Comparison of ENCODE assay signal across 26 mouse cellular contexts in genomic region chr10:88783941-88784340, GRCm38 (mm10). TPM values are rescaled to one million over a fixed set of nuclear protein-coding genes. Genes with fewer than 3 reads are reported as not detected.
DNase-seq lines count a peak whose midpoint lies in the region; ATAC-seq and TF ChIP-seq lines count a peak whose summit lies in the region.
"Had no signal": no experiment of that assay in that cellular context is flagged by ENCODE, and none has a peak within 500 bp of the region (broad histone marks: within the 10 kb centered on the region; RNA-seq: fewer than 3 reads in every experiment).

No protein-coding gene starts in this region.

- no peaks in the 10 kb centered on the region for H3K9me3 ChIP-seq in liver, embryonic 12.5 days (replicated peaks)
- H3K9me3 ChIP-seq in kidney, postnatal 0 days (replicated peaks; ENCODE audit: low read length) = no peaks in the 10 kb centered on the region
- no peaks in the 10 kb centered on the region for H3K9me3 ChIP-seq in embryonic facial prominence, embryonic 10.5 days
- H3K9me3 ChIP-seq: hindbrain, embryonic 12.5 days; midbrain, embryonic 15.5 days; neural tube, embryonic 15.5 days had no signal

- H3K36me3 ChIP-seq in liver, adult 2 months (ENCODE audit: control insufficient read depth, insufficient read depth, low read length) = peaks cover 25% of the 10 kb centered on the region
- H3K36me3 ChIP-seq in liver, embryonic 12.5 days = peaks cover 81% of the 10 kb centered on the region
- peaks cover 3% of the 10 kb centered on the region for H3K36me3 ChIP-seq in kidney, adult 2 months (ENCODE audit: control insufficient read depth, insufficient read depth, low read length)
- peaks cover 19% of the 10 kb centered on the region; the same call in 1 of the 2 replicates for H3K36me3 ChIP-seq in kidney, postnatal 0 days (ENCODE audit: insufficient read depth, low read length)
- H3K36me3 ChIP-seq in embryonic facial prominence, embryonic 10.5 days (replicated peaks) = peaks cover 77% of the 10 kb centered on the region

- no peak for TF ChIP-seq CTCF in liver, adult 2 months (IDR thresholded peaks at IDR 0.05; ENCODE audit: low read depth, low read length)
- no peak for TF ChIP-seq CTCF in kidney, adult 2 months (conservative IDR thresholded peaks at IDR 0.05; ENCODE audit: insufficient read depth, insufficient read length, low read depth, low read length)
- TF ChIP-seq CTCF in kidney, postnatal 0 days (IDR thresholded peaks at IDR 0.05; ENCODE audit: low read depth) = no peak

- no peak for TF ChIP-seq POLR2A in liver, adult 2 months (IDR thresholded peaks at IDR 0.05; ENCODE audit: extremely low read depth, insufficient read depth, low read length)
- no peak for TF ChIP-seq POLR2A in kidney, adult 2 months (IDR thresholded peaks at IDR 0.05; ENCODE audit: low read depth, low read length)

- no peak overlapping the region for H3K4me3 ChIP-seq in liver, adult 2 months (ENCODE audit: insufficient read depth, low read depth, low read length)
- H3K4me3 ChIP-seq in liver, embryonic 12.5 days = no peak overlapping the region
- no peak overlapping the region for H3K4me3 ChIP-seq in kidney, adult 2 months (ENCODE audit: insufficient read depth, low read depth, low read length)
- H3K4me3 ChIP-seq in kidney, postnatal 0 days (replicated peaks; ENCODE audit: low read depth, low read length) = no peak overlapping the region
- H3K4me3 ChIP-seq in embryonic facial prominence, embryonic 10.5 days = no peak overlapping the region
- H3K4me3 ChIP-seq: erythroblast, embryonic 14.5 days; hindbrain, embryonic 12.5 days; midbrain, embryonic 15.5 days; neural tube, embryonic 15.5 days had no signal

- H3K27ac ChIP-seq in liver, adult 2 months (replicated peaks; ENCODE audit: insufficient read depth, low read depth, low read length) = peak overlapping the region; percentile 87
- no peak overlapping the region for H3K27ac ChIP-seq in liver, embryonic 12.5 days
- H3K27ac ChIP-seq in kidney, adult 2 months (ENCODE audit: insufficient read depth, low read depth, low read length) = peak overlapping the region; percentile 76
- H3K27ac ChIP-seq in kidney, postnatal 0 days = peak overlapping the region; percentile 62
- no peak overlapping the region for H3K27ac ChIP-seq in embryonic facial prominence, embryonic 10.5 days (replicated peaks)
- H3K27ac ChIP-seq: hindbrain, embryonic 12.5 days; hindbrain, postnatal 0 days; macrophage; midbrain, embryonic 15.5 days; neural tube, embryonic 15.5 days had no signal

- no peak for ATAC-seq in liver, embryonic 12.5 days
- peak; percentile 88 for ATAC-seq in kidney, postnatal 0 days (replicated peaks; ENCODE audit: low FRiP score, low read depth)
- ATAC-seq: forebrain, embryonic 16.5 days; hindbrain, postnatal 0 days; midbrain, embryonic 15.5 days had no signal

- H3K27me3 ChIP-seq in liver, adult 2 months (ENCODE audit: control insufficient read depth, insufficient read depth, low read length) = no peaks in the 10 kb centered on the region
- H3K27me3 ChIP-seq in liver, embryonic 12.5 days (replicated peaks) = no peaks in the 10 kb centered on the region
- H3K27me3 ChIP-seq in kidney, adult 2 months (replicated peaks; ENCODE audit: control insufficient read depth, insufficient read depth, low read length) = no peaks in the 10 kb centered on the region
- no peaks in the 10 kb centered on the region for H3K27me3 ChIP-seq in kidney, postnatal 0 days (ENCODE audit: insufficient read depth, low read length)
- H3K27me3 ChIP-seq in embryonic facial prominence, embryonic 10.5 days (replicated peaks; ENCODE audit: low read depth, poor library complexity, severe bottlenecking) = no peaks in the 10 kb centered on the region
- H3K27me3 ChIP-seq: hindbrain, embryonic 12.5 days; midbrain, embryonic 15.5 days; neural tube, embryonic 15.5 days; Patski had no signal

- H3K79me2 ChIP-seq in liver, adult 2 months (ENCODE audit: control insufficient read depth, insufficient read depth, low read length) = no peaks in the 10 kb centered on the region

- peaks cover 4% of the 10 kb centered on the region for H3K4me1 ChIP-seq in liver, adult 2 months (ENCODE audit: control insufficient read depth, insufficient read depth, low read length)
- H3K4me1 ChIP-seq in liver, embryonic 12.5 days = no peaks in the 10 kb centered on the region
- peaks cover 12% of the 10 kb centered on the region for H3K4me1 ChIP-seq in kidney, adult 2 months (ENCODE audit: control insufficient read depth, insufficient read depth, low read length)
- no peaks in the 10 kb centered on the region for H3K4me1 ChIP-seq in kidney, postnatal 0 days (replicated peaks; ENCODE audit: insufficient read depth, low read length)
- no peaks in the 10 kb centered on the region for H3K4me1 ChIP-seq in embryonic facial prominence, embryonic 10.5 days
- H3K4me1 ChIP-seq: hindbrain, embryonic 12.5 days; midbrain, embryonic 15.5 days; neural tube, embryonic 15.5 days had no signal

- no peak overlapping the region for H3K4me2 ChIP-seq in liver, embryonic 12.5 days
- H3K4me2 ChIP-seq in kidney, postnatal 0 days (ENCODE audit: low read length) = no peak overlapping the region
- H3K4me2 ChIP-seq: heart, embryonic 11.5 days; hindbrain, embryonic 12.5 days; liver, embryonic 11.5 days; midbrain, embryonic 15.5 days; neural tube, embryonic 15.5 days had no signal

- 51% methylated on average over 5 of the region's 5 CpGs for WGBS in liver, adult 2 months
- WGBS in liver, embryonic 12.5 days (ENCODE audit: insufficient replicate concordance) = 88% methylated on average over 5 of the region's 5 CpGs
- 55% methylated on average over 5 of the region's 5 CpGs for WGBS in kidney, adult 2 months
- 84% methylated on average over 5 of the region's 5 CpGs for WGBS in kidney, postnatal 0 days
- 95% methylated on average over 5 of the region's 5 CpGs for WGBS in embryonic facial prominence, embryonic 10.5 days

- DNase-seq in liver, adult 2 months (ENCODE audit: extremely low read depth, low read depth, low spot score) = peak; percentile 57
- DNase-seq in kidney, adult 2 months = peak; percentile 78
- no peak for DNase-seq in kidney, postnatal 0 days (ENCODE audit: low spot score)
- DNase-seq in cerebellum, postnatal 10 days = no peak
- no peak for DNase-seq in embryonic facial prominence, embryonic 10.5 days (ENCODE audit: low spot score)
- no peak for DNase-seq in cerebellum, adult 8-10 months
- DNase-seq: adrenal gland, postnatal 14 days; cerebellum, adult 11 months; cerebellum, adult 9-11 months; heart, postnatal 36 days; layer of hippocampus, adult 9-11 months; lung, adult 18-20 months; lung, postnatal 10 days; retina, postnatal 1 day; right cerebral cortex, postnatal 14 days had no signal

- H3K9ac ChIP-seq in liver, adult 2 months (ENCODE audit: low read depth, low read length) = no peak overlapping the region
- H3K9ac ChIP-seq in liver, embryonic 12.5 days = no peak overlapping the region
- H3K9ac ChIP-seq in kidney, postnatal 0 days (ENCODE audit: low read depth, low read length) = no peak overlapping the region
- H3K9ac ChIP-seq: hindbrain, embryonic 12.5 days; midbrain, embryonic 15.5 days; neural tube, embryonic 15.5 days had no signal

RNA-seq across cellular contexts. Expression of gene Utp20, which starts 42.7 kb away (rescaled TPM):
- 8.7 and 9.4 TPM in 2 replicates for total RNA-seq in liver, adult 2 months (2014; rRNA removed)
- 2.1 and 3.4 TPM in 2 replicates for polyA plus RNA-seq in liver, adult 2 months (2012; rRNA removed)
- 15.5 and 17.2 TPM in 2 replicates for polyA plus RNA-seq in liver, embryonic 12.5 days (2016; fragmentation: Nextera tagmentation; extraction: Ambion mirVana)
- 10.9 and 14.2 TPM in 2 replicates for polyA plus RNA-seq in kidney, adult 2 months (2012; rRNA removed)
- 12.4 and 14.7 TPM in 2 replicates for polyA plus RNA-seq in kidney, postnatal 0 days (2015; fragmentation: Nextera tagmentation; extraction: Ambion mirVana)
- 26.4 and 27.1 TPM in 2 replicates for polyA plus RNA-seq in embryonic facial prominence, embryonic 10.5 days (2016; fragmentation: Nextera tagmentation; extraction: Ambion mirVana)

RNA-seq across cellular contexts. Expression of gene Arl1, which starts 53.3 kb away (rescaled TPM):
- total RNA-seq in liver, adult 2 months (2014; rRNA removed) = 84.9 and 98.1 TPM in 2 replicates
- polyA plus RNA-seq in liver, adult 2 months (2012; rRNA removed) = 30.3 and 31.7 TPM in 2 replicates
- 75.3 and 77.7 TPM in 2 replicates for polyA plus RNA-seq in liver, embryonic 12.5 days (2016; fragmentation: Nextera tagmentation; extraction: Ambion mirVana)
- polyA plus RNA-seq in kidney, adult 2 months (2012; rRNA removed) = 23.2 and 33.6 TPM in 2 replicates
- 186 and 194 TPM in 2 replicates for polyA plus RNA-seq in kidney, postnatal 0 days (2015; fragmentation: Nextera tagmentation; extraction: Ambion mirVana)
- 152 and 156 TPM in 2 replicates for polyA plus RNA-seq in embryonic facial prominence, embryonic 10.5 days (2016; fragmentation: Nextera tagmentation; extraction: Ambion mirVana)

Comparison
In these comparisons a context has a peak if more than half of its experiments do, and no peak if none do; other contexts are left out.
1. DNase-seq: peak in liver, adult 2 months (single experiment) and kidney, adult 2 months (single experiment); none in kidney, postnatal 0 days (single experiment), cerebellum, postnatal 10 days (0 of 2), embryonic facial prominence, embryonic 10.5 days (single experiment) and cerebellum, adult 8-10 months (single experiment).
2. H3K27ac ChIP-seq: peak in liver, adult 2 months (single experiment), kidney, adult 2 months (single experiment) and kidney, postnatal 0 days (single experiment); none in liver, embryonic 12.5 days (single experiment) and embryonic facial prominence, embryonic 10.5 days (single experiment).